Mouse (Mus musculus) right cerebral cortex, adult 2 months (tissue): ENCODE results near the gene Ccdc77.
"Not testable (repeated sequence)": the region's sequence is repeated elsewhere in the genome, so short reads cannot be mapped to it uniquely, and the experiment has no call there.

Experiments used
- DNase-seq, 2 experiments: peaks; one replicate each; pipeline ENCODE4 v3.0.0; 2021 to 2022; ENCODE audit warnings: low spot score in 2 of 2

The Ccdc77 gene

GRCm38 (mm10) chr6:120309787-120310186 lies 54.4 kb downstream of the Ccdc77 start:
- no peak for DNase-seq

DNA sequence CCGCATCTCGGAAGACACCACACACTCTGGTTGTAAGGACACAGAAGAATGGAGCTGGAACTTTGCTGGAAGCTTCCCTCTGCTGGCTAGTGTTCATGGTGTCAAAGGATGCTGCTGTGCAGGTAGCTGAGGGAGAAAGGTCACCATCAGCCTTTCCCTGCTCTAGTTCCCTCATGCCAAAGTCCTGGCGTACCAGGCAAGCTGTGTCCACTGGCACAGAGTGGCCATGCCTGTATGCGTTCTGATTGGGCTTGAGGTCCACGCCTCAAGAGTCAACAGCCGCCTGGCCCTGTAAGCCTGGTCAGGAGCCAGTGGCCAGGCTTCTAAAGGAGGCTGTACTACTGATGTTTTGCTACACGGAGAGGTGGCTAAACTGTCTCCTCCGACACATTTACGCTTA lies 54.8 kb downstream of the Ccdc77 start:
- DNase-seq, result no peak

- DNase-seq, result no peak
These were observed 57.1 kb downstream of the Ccdc77 start for GRCm38 (mm10) chr6:120306859-120307594.

- DNase-seq, result no peak
These were observed 61.3 kb downstream of the Ccdc77 start for GRCm38 (mm10) chr6:120302755-120303316.

GRCm38 (mm10) chr6:120301137-120301536 lies 63.0 kb downstream of the Ccdc77 start:
- peak; percentile 66 to 68 for DNase-seq

DNA sequence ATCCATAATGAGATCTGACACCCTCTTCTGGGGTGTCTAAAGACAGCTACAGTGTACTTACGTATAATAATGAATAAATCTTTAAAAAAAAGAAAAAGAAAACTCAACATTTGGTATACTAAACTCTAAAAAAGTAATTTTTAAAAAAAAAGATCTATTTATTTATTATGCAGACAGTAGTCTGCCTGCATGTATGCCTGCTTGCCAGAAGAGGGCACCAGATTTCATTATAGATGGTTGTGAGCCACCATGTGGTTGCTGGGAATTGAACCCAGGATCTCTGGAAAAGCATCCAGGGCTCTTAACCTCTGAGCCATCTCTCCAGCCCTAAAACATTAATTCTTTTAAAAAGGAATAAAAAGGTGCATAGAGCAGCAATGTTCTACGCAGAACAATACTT lies 67.6 kb downstream of the Ccdc77 start:
- not testable (repeated sequence) for DNase-seq

DNA sequence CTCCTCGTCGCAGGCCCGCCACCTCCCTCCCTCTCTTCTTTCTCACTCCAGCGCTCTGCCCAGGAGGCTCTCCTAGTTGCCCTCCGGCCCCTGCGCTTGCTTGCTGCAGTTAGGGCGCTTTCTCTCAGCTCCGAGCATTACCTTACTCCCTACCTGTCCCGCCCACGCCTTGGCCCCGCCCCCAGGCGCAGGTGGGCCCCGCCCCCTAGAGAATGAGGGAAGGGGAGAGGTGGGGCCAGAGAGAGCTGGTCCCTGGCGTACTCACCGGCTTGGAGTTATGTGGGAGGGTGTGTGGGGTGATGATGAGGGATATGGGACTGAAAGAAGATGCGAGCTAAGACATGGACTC lies 69.4 kb downstream of the Ccdc77 start:
- peak in 1 of 2 experiments; percentile 30 for DNase-seq

DNA sequence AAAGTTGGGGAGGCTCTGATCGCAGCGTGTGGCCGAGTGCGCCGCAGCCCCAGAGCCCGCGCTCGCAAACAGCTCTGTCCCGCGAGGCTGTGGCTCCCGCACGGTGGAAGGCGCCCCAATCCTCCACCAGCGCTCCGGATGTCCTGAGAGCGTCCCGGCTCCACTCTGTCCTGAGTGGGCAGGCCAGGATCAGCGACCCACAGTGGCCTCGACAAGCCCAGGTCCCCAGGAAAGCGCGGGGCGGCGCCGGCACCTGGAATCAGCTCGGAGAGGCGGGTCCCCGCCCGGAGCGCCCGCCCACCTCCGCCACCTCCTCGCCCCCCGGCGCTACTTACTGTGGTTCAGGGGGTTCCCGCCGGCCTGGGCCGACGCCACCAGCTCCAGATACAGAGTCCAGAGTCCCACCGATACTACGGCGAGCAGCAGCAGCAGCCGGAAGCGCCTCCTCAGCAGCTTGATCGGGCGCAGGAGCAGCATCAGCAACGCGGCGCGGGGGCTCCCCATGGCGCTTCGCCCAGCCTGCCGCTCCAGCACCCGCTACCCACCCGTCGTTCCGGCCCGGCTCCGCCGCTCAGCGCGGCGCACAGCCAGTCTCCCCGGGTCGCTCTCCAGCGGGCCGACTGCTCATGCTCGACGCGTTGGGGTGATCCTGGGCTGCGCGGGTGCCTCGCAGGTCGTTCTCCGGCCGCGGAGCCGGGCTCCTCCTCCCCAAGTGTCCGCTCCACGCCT lies 70.0 kb downstream of the Ccdc77 start, which contains the start of the genes D330020A13Rik and B4galnt3:
Gene D330020A13Rik (plus strand): TSS at position 309 of the 729 bp plus-strand sequence.
Gene B4galnt3 (minus strand): TSS at position 504 of the 729 bp plus-strand sequence.
- DNase-seq, result peak; percentile 55 to 58

GRCm38 (mm10) chr6:120291396-120292009 lies 72.7 kb downstream of the Ccdc77 start:
- no peak for DNase-seq

DNA sequence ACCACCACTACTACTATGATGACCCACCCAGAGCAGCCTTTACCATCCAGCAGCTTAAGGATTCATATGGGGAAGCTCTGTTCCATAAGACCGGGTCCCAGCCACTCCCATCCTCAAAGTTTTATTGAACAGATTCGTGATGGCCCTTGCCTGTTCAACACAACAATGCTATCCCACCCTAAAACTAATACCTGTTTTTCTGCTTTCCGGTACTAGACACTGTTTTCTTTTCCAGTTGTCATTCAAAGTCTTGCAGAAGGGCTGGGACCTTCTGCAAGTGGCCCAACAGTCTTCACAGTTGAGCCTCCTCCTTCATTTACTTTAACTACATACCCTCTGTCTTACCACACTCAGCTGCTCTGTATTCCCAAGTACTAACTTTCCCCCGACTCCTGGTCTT lies 74.7 kb downstream of the Ccdc77 start:
- DNase-seq, result no peak

GRCm38 (mm10) chr6:120288541-120288940 lies 75.6 kb downstream of the Ccdc77 start:
- no peak for DNase-seq

- no peak for DNase-seq
These were observed 76.9 kb downstream of the Ccdc77 start for GRCm38 (mm10) chr6:120287279-120287678.

- no peak for DNase-seq
These were observed 87.2 kb downstream of the Ccdc77 start for GRCm38 (mm10) chr6:120276874-120277449.

- DNase-seq, result peak in 1 of 2 experiments; percentile 9
These were observed 88.9 kb downstream of the Ccdc77 start for GRCm38 (mm10) chr6:120275301-120275700.

DNA sequence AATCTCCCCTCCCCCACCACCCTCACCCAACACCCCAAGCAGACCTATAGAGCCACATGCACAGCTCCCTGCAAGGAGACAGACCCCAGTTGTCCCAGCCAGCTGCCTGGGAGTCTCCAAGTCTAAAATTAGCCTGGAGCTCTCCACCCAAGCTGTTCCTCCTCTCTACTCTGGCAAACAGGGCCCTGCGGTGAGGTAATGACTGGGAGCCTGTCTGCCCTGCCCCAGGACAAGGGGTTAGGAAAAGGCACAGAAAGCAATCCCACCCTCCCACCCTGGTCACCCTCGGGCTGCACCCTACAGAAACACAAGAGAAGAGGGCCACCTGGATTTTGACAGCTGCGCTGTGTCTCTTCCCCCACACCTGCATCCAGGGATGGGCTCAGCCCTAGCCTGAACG lies 89.3 kb downstream of the Ccdc77 start:
- peak in 1 of 2 experiments; percentile 11 for DNase-seq
